Mouse (Mus musculus) heart, embryonic 16.5 days (tissue): Measurements from ENCODE around the gene Cdc42bpb. TPM values are rescaled to one million over a fixed set of nuclear protein-coding genes. Genes with fewer than 3 reads are reported as not detected.
A peak's percentile ranks its signal among the peaks of the same experiment; 100 is the strongest.

Experiments used
- ATAC-seq: fragments of 200-750 bp; cut with Nextera tagmentation; replicated peaks from 2 replicates; pipeline ENCODE4 v1.8.0; 2017; ENCODE audit warnings: moderate number of reproducible peaks; ENCODE audit not compliant: insufficient read depth, low FRiP score; ENCODE audit errors: extremely low read depth
- H3K27ac ChIP-seq: fragments of 300-500 bp; sonication (generic); 2 replicates; pipeline ENCODE4 v1.5.1; 2014; ENCODE audit warnings: mild to moderate bottlenecking, low read length, control low read depth, moderate library complexity
- H3K27me3 ChIP-seq: fragments of 300-500 bp; sonication (generic); 2 replicates; pipeline ENCODE4 v1.6.1; 2014; ENCODE audit warnings: low read length, mixed read lengths; ENCODE audit not compliant: control insufficient read depth, insufficient read depth
- H3K36me3 ChIP-seq: fragments of 300-500 bp; sonication (generic); 2 replicates; pipeline ENCODE4 v1.6.1; 2014; ENCODE audit not compliant: control insufficient read depth, insufficient read depth
- H3K4me1 ChIP-seq: fragments of 300-500 bp; sonication (generic); 2 replicates; pipeline ENCODE4 v1.6.1; 2014; ENCODE audit warnings: low read length, mixed read lengths; ENCODE audit not compliant: control insufficient read depth, insufficient read depth
- H3K4me2 ChIP-seq: fragments of 300-500 bp; sonication (generic); 2 replicates; pipeline ENCODE4 v1.6.1; 2014; ENCODE audit warnings: low read depth, mild to moderate bottlenecking, control low read depth, low read length
- H3K4me3 ChIP-seq: fragments of 300-500 bp; sonication (generic); 2 replicates; pipeline ENCODE4 v1.5.1; 2014; ENCODE audit warnings: mild to moderate bottlenecking, control low read depth, low read length
- H3K9ac ChIP-seq: fragments of 300-500 bp; sonication (generic); 2 replicates; pipeline ENCODE4 v1.6.1; 2014; ENCODE audit warnings: low read length, control low read depth
- H3K9me3 ChIP-seq: fragments of 300-500 bp; sonication (generic); replicated peaks from 2 replicates; pipeline ENCODE4 v1.6.1; 2016; ENCODE audit warnings: low read length; ENCODE audit not compliant: control insufficient read depth
- WGBS: fragments of 180-500 bp; shearing (Covaris S2); extraction: QIAGEN DNeasy Blood & Tissue Kit; methylation state at CpG from one replicate; pipeline ENCODE4 v1.1.7; 2014; 5-methylcytosine and 5-hydroxymethylcytosine counted together
- polyA plus RNA-seq: library from polyadenylated mRNA; unstranded; fragments of >200 nt; fragmentation: Nextera tagmentation; extraction: Ambion mirVana; gene quantifications from 2 replicates; pipeline ENCODE4 v1.2.1, GENCODE M21; 2015

Gene Cdc42bpb
- polyA plus RNA-seq, 1 experiment from 2014 or later = 19.6 TPM

- H3K36me3 ChIP-seq = no peaks in the 10 kb centered on the region
- no peak overlapping the region for H3K4me3 ChIP-seq
- no peak overlapping the region for H3K4me2 ChIP-seq
- no peaks in the 10 kb centered on the region for H3K9me3 ChIP-seq
- H3K9ac ChIP-seq = no peak overlapping the region
- peaks cover 50% of the 10 kb centered on the region for H3K4me1 ChIP-seq
- no peak for ATAC-seq
- 78% methylated on average over 8 of the region's 8 CpGs for WGBS
- H3K27me3 ChIP-seq = no peaks in the 10 kb centered on the region
- no peak overlapping the region for H3K27ac ChIP-seq
Observed at GRCm38 (mm10) chr12:111356216-111356615, 21.3 kb downstream of the Cdc42bpb start.

- Histone ChIP-seq H3K27ac (no peak overlapping the region), H3K4me2 (no peak overlapping the region), H3K4me1 (peaks cover 39% of the 10 kb centered on the region), H3K27me3 (no peaks in the 10 kb centered on the region), H3K4me3 (no peak overlapping the region), H3K9me3 (no peaks in the 10 kb centered on the region), H3K9ac (no peak overlapping the region), H3K36me3 (no peaks in the 10 kb centered on the region)
- ATAC-seq = no peak
- WGBS = 75% methylated on average over 5 of the region's 5 CpGs
Observed at GRCm38 (mm10) chr12:111354142-111354541, 23.4 kb downstream of the Cdc42bpb start.

GRCm38 (mm10) chr12:111353439-111353915 is 24.0 kb downstream of the Cdc42bpb start:
- no peak overlapping the region for H3K4me3 ChIP-seq
- WGBS = 58% methylated on average over 15 of the region's 15 CpGs
- no peak overlapping the region for H3K4me2 ChIP-seq
- H3K9ac ChIP-seq = no peak overlapping the region
- no peaks in the 10 kb centered on the region for H3K27me3 ChIP-seq
- 0 out of 2 replicates have a peak overlapping the region, but pooled peaks have one; percentile 7 for H3K27ac ChIP-seq
- no peaks in the 10 kb centered on the region for H3K36me3 ChIP-seq
- peak; percentile 38; the same call in 1 of the 2 replicates for ATAC-seq
- peaks cover 39% of the 10 kb centered on the region for H3K4me1 ChIP-seq
- no peaks in the 10 kb centered on the region for H3K9me3 ChIP-seq

GRCm38 (mm10) chr12:111353008-111353407 is 24.5 kb downstream of the Cdc42bpb start:
- H3K4me3 ChIP-seq = no peak overlapping the region
- peaks cover 35% of the 10 kb centered on the region for H3K4me1 ChIP-seq
- no peak overlapping the region for H3K9ac ChIP-seq
- H3K4me2 ChIP-seq = no peak overlapping the region
- WGBS = 84% methylated on average over 11 of the region's 11 CpGs
- H3K9me3 ChIP-seq = no peaks in the 10 kb centered on the region
- ATAC-seq = no peak
- 0 out of 2 replicates have a peak overlapping the region, but pooled peaks have one; percentile 7 for H3K27ac ChIP-seq
- no peaks in the 10 kb centered on the region for H3K36me3 ChIP-seq
- no peaks in the 10 kb centered on the region for H3K27me3 ChIP-seq

GRCm38 (mm10) chr12:111352520-111352919 is 25.0 kb downstream of the Cdc42bpb start:
- Histone ChIP-seq H3K4me1 (peaks cover 30% of the 10 kb centered on the region), H3K9ac (no peak overlapping the region), H3K27me3 (no peaks in the 10 kb centered on the region), H3K9me3 (no peaks in the 10 kb centered on the region), H3K4me3 (no peak overlapping the region), H3K27ac (no peak overlapping the region), H3K4me2 (no peak overlapping the region), H3K36me3 (no peaks in the 10 kb centered on the region)
- WGBS = 66% methylated on average over 10 of the region's 10 CpGs
- ATAC-seq = no peak

- Histone ChIP-seq H3K4me1 (peaks cover 22% of the 10 kb centered on the region), H3K9ac (no peak overlapping the region), H3K36me3 (no peaks in the 10 kb centered on the region), H3K27me3 (no peaks in the 10 kb centered on the region), H3K4me3 (no peak overlapping the region), H3K9me3 (no peaks in the 10 kb centered on the region), H3K27ac (no peak overlapping the region), H3K4me2 (no peak overlapping the region)
- 78% methylated on average over 15 of the region's 15 CpGs for WGBS
- ATAC-seq = no peak
Observed at GRCm38 (mm10) chr12:111349540-111350231, 27.8 kb downstream of the Cdc42bpb start.

GRCm38 (mm10) chr12:111343956-111344355 is 33.6 kb downstream of the Cdc42bpb start:
- 41% methylated on average over 1 of the region's 1 CpGs for WGBS
- no peak for ATAC-seq

GRCm38 (mm10) chr12:111340692-111341091 is 36.8 kb downstream of the Cdc42bpb start:
- Histone ChIP-seq H3K4me3 (no peak overlapping the region), H3K4me2 (no peak overlapping the region), H3K9ac (no peak overlapping the region), H3K27ac (no peak overlapping the region), H3K4me1 (peaks cover 7% of the 10 kb centered on the region), H3K9me3 (no peaks in the 10 kb centered on the region), H3K27me3 (no peaks in the 10 kb centered on the region), H3K36me3 (peaks cover 27% of the 10 kb centered on the region)
- ATAC-seq = no peak
- 80% methylated on average over 7 of the region's 7 CpGs for whole genome bisulfite sequencing

More at GRCm38 (mm10) chr12:111343956-111344355, 33.6 kb downstream of the Cdc42bpb start:
- peaks cover 11% of the 10 kb centered on the region for H3K4me1 ChIP-seq
- H3K4me3 ChIP-seq = no peak overlapping the region
- no peaks in the 10 kb centered on the region for H3K9me3 ChIP-seq
- no peak overlapping the region for H3K27ac ChIP-seq
- no peak overlapping the region for H3K9ac ChIP-seq
- no peak overlapping the region for H3K4me2 ChIP-seq
- H3K36me3 ChIP-seq = peaks cover 12% of the 10 kb centered on the region
- no peaks in the 10 kb centered on the region for H3K27me3 ChIP-seq

GRCm38 (mm10) chr12:111337864-111338354 is 39.6 kb downstream of the Cdc42bpb start:
- Histone ChIP-seq H3K4me2 (no peak overlapping the region), H3K36me3 (peaks cover 35% of the 10 kb centered on the region), H3K9me3 (no peaks in the 10 kb centered on the region), H3K27me3 (no peaks in the 10 kb centered on the region), H3K9ac (no peak overlapping the region), H3K27ac (no peak overlapping the region), H3K4me1 (peaks cover 7% of the 10 kb centered on the region), H3K4me3 (no peak overlapping the region)
- 40% methylated on average over 15 of the region's 15 CpGs for WGBS
- 0 out of 2 replicates have a peak, but pooled peaks have one; percentile 21 for ATAC-seq
